Mouse (Mus musculus) cerebellum, postnatal 4 days (tissue): ENCODE measurements at regions not wholly inside any gene's neighbourhood (a gene's known extent, or its start where the extent isn't known, plus 50 kb on each side); places are given as distances from the start of the nearest gene placed in this dataset.
"Not testable (repeated sequence)": the region's sequence is repeated elsewhere in the genome, so short reads cannot be mapped to it uniquely, and the experiment has no call there.

Experiments
- DNase-seq, 2 experiments: peaks; one replicate each; pipeline ENCODE4 v3.0.0; 2022; ENCODE audit warnings: low spot score in 2 of 2, mixed read lengths in 1 of 2

DNA sequence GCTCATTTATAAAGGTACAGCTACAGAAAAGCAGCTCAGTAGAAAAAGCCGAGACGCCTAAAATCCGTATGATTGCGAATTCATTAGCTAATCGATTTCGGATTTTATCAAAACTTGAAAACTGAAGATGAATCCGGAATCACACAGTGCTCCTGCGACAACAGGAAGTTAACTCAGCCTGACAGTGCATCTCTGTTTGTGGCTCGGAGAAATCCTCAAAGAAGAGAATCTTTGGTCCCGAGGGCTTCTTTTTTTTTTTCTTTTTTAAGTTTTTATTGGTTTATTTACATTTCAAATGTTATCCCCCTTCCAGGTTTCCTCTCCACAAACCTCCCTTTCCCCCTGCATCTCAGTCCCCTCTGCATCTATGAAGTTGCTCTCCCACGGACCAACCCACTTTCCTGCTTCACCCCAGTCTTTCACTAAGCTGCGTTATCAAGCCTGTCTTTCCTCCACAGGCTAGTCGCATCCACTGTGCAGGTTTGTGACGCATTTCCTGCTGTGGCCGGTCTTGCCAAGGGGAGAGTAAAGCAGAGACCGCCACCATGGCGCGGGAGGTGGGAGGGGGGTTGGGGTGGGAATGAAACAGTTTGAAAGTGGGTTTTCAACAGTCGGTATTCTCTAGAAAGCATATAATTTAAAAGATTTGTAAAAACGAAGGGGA lies 593.4 kb upstream of the Snrpn start:
- DNase-seq, result peak in 1 of 2 experiments; percentile 3

DNA sequence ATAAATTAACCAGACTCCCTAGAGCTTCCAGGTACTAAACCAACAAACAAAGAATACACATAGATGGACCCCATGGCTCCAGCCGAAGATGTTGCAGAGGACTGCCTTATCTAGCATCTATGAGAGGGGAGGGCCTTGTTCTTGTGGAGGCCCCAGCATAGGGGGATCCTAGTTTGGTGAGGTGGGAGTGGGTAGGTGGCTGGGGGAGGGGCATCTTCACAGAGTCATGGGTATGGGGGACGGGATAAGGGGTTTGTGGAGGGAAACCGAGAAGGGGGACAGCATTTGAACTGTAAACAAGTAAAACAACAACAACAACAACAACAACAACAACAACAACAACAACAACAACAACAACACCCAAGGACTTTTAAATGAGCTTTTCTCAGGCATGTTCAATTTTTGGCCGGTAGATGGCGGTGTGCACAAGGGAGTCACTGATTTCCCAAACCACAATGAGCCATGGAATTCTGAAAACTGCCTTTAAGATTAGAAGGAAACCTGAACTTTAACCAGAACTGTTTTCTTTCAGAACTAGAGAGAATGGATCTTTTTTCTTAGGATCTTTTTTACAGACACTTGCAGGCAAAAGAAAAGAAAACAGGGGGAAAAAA lies 588.2 kb upstream of the Snrpn start:
- DNase-seq, result not testable (repeated sequence)
